Mouse (Mus musculus): ENCODE measurements around the gene Tssk3. TPM values are rescaled to one million over a fixed set of nuclear protein-coding genes. Genes with fewer than 3 reads are reported as not detected.

The Tssk3 gene
- total and polyA plus RNA-seq, 2 experiments from 2014 or later, result not detected

- no peak overlapping the region for H3K9ac ChIP-seq (replicated peaks; ENCODE audit: low read depth, low read length)
- no peak overlapping the region for H3K4me3 ChIP-seq (ENCODE audit: low read depth, low read length)
- no peaks in the 10 kb centered on the region for H3K27me3 ChIP-seq (ENCODE audit: control insufficient read depth, insufficient read depth, low read length)
- peak overlapping the region; percentile 40; the same call in 1 of the 2 replicates for H3K27ac ChIP-seq (ENCODE audit: low read depth)
- ATAC-seq (ENCODE audit: insufficient read depth, low read depth) (0 out of 2 replicates have a peak, but pooled peaks have one; percentile 8), DNase-seq (ENCODE audit: low spot score) (no peak)
- H3K4me2 ChIP-seq (ENCODE audit: low read depth, low read length), result no peak overlapping the region
- H3K4me1 ChIP-seq (ENCODE audit: control insufficient read depth, insufficient read depth), result peaks cover 12% of the 10 kb centered on the region; the same call in 1 of the 2 replicates
- no peak for TF ChIP-seq EP300 (IDR thresholded peaks at IDR 0.05; ENCODE audit: low read depth)
- TF ChIP-seq CTCF (IDR thresholded peaks at IDR 0.05; ENCODE audit: low read depth), result no peak
- no peaks in the 10 kb centered on the region for H3K9me3 ChIP-seq (replicated peaks; ENCODE audit: control insufficient read depth, low read length)
- 48% methylated on average over 11 of the region's 11 CpGs for WGBS
- H3K36me3 ChIP-seq (replicated peaks; ENCODE audit: control insufficient read depth, insufficient read depth, low read length), result no peaks in the 10 kb centered on the region
Observed at GRCm38 (mm10) chr4:129447778-129448563, 42.9 kb downstream of the Tssk3 start.

- DNase-seq (ENCODE audit: low spot score) (no peak), ATAC-seq (ENCODE audit: insufficient read depth, low read depth) (0 out of 2 replicates have a peak, but pooled peaks have one; percentile 24)
- no peaks in the 10 kb centered on the region for H3K36me3 ChIP-seq (replicated peaks; ENCODE audit: control insufficient read depth, insufficient read depth, low read length)
- no peak overlapping the region for H3K9ac ChIP-seq (replicated peaks; ENCODE audit: low read depth, low read length)
- peak overlapping the region; percentile 40; the same call in 1 of the 2 replicates for H3K27ac ChIP-seq (ENCODE audit: low read depth)
- H3K4me2 ChIP-seq (ENCODE audit: low read depth, low read length), result no peak overlapping the region
- H3K9me3 ChIP-seq (replicated peaks; ENCODE audit: control insufficient read depth, low read length), result no peaks in the 10 kb centered on the region
- WGBS, result 54% methylated on average over 8 of the region's 8 CpGs
- H3K27me3 ChIP-seq (ENCODE audit: control insufficient read depth, insufficient read depth, low read length), result no peaks in the 10 kb centered on the region
- TF ChIP-seq EP300 (IDR thresholded peaks at IDR 0.05; ENCODE audit: low read depth) (no peak), CTCF (IDR thresholded peaks at IDR 0.05; ENCODE audit: low read depth) (no peak)
- no peak overlapping the region for H3K4me3 ChIP-seq (ENCODE audit: low read depth, low read length)
- peaks cover 12% of the 10 kb centered on the region; the same call in 1 of the 2 replicates for H3K4me1 ChIP-seq (ENCODE audit: control insufficient read depth, insufficient read depth)
Observed at GRCm38 (mm10) chr4:129447360-129447759, 43.5 kb downstream of the Tssk3 start.

GRCm38 (mm10) chr4:129441145-129441544, 49.7 kb downstream of the Tssk3 start:
- no peak overlapping the region; the same call in 1 of the 2 replicates for H3K4me2 ChIP-seq (ENCODE audit: low read depth, low read length)
- WGBS, result 50% methylated on average over 6 of the region's 6 CpGs
- no peak for ATAC-seq (ENCODE audit: insufficient read depth, low read depth)

GRCm38 (mm10) chr4:129440340-129441063, 50.3 kb downstream of the Tssk3 start, which contains the start of gene Zbtb8b:
Gene Zbtb8b, minus strand, starts transcription at chr4:129440853.
- H3K9me3 ChIP-seq (replicated peaks; ENCODE audit: control insufficient read depth, low read length), result no peaks in the 10 kb centered on the region
- no peak for DNase-seq (ENCODE audit: low spot score)
- no peak within 1 kb of the TSS; the same call in 1 of the 2 replicates for H3K9ac ChIP-seq (replicated peaks; ENCODE audit: low read depth, low read length)
- H3K4me1 ChIP-seq (ENCODE audit: control insufficient read depth, insufficient read depth), result peaks cover 7% of the 10 kb centered on the region; the same call in 1 of the 2 replicates
- ATAC-seq (ENCODE audit: insufficient read depth, low read depth), result no peak
- no peak within 1 kb of the TSS for H3K27ac ChIP-seq (ENCODE audit: low read depth)
- 15% methylated on average over 33 of the region's 33 CpGs for WGBS
- peaks cover 25% of the 10 kb centered on the region for H3K27me3 ChIP-seq (ENCODE audit: control insufficient read depth, insufficient read depth, low read length)
- H3K4me3 ChIP-seq (ENCODE audit: low read depth, low read length), result peak within 1 kb of the TSS; percentile 35
- no peaks in the 10 kb centered on the region for H3K36me3 ChIP-seq (replicated peaks; ENCODE audit: control insufficient read depth, insufficient read depth, low read length)
- H3K4me2 ChIP-seq (ENCODE audit: low read depth, low read length), result peak within 1 kb of the TSS; percentile 56
- TF ChIP-seq CTCF (IDR thresholded peaks at IDR 0.05; ENCODE audit: low read depth) (no peak), EP300 (IDR thresholded peaks at IDR 0.05; ENCODE audit: low read depth) (no peak)

More at GRCm38 (mm10) chr4:129441145-129441544, 49.7 kb downstream of the Tssk3 start:
- Histone ChIP-seq H3K4me1 (ENCODE audit: control insufficient read depth, insufficient read depth) (peaks cover 7% of the 10 kb centered on the region; the same call in 1 of the 2 replicates), H3K9ac (replicated peaks; ENCODE audit: low read depth, low read length) (no peak overlapping the region), H3K4me3 (ENCODE audit: low read depth, low read length) (peak overlapping the region; percentile 35; the same call in 1 of the 2 replicates), H3K9me3 (replicated peaks; ENCODE audit: control insufficient read depth, low read length) (no peaks in the 10 kb centered on the region), H3K27me3 (ENCODE audit: control insufficient read depth, insufficient read depth, low read length) (peaks cover 25% of the 10 kb centered on the region), H3K27ac (ENCODE audit: low read depth) (no peak overlapping the region), H3K36me3 (replicated peaks; ENCODE audit: control insufficient read depth, insufficient read depth, low read length) (no peaks in the 10 kb centered on the region)
- TF ChIP-seq CTCF (IDR thresholded peaks at IDR 0.05; ENCODE audit: low read depth) (no peak), EP300 (IDR thresholded peaks at IDR 0.05; ENCODE audit: low read depth) (no peak)
- no peak for DNase-seq (ENCODE audit: low spot score)

Other genes starting within 250 kb of the Tssk3 start
- 7.8 and 9.0 TPM in 2 replicates for gene C77080, start 229.6 kb downstream of the Tssk3 start, total RNA-seq (2014; rRNA removed; ENCODE audit: low replicate concordance)
- 0.77 and 0.78 TPM in 2 replicates for gene C77080, start 229.6 kb downstream of the Tssk3 start, polyA plus RNA-seq (2015; fragmentation: Nextera tagmentation; extraction: Ambion mirVana)
- 1.4 and 1.9 TPM in 2 replicates for gene Sync, start 203.4 kb downstream of the Tssk3 start, total RNA-seq (2014; rRNA removed; ENCODE audit: low replicate concordance)
- 3.4 and 3.8 TPM in 2 replicates for gene Sync, start 203.4 kb downstream of the Tssk3 start, polyA plus RNA-seq (2015; fragmentation: Nextera tagmentation; extraction: Ambion mirVana)
- gene Rbbp4, start 155.7 kb downstream of the Tssk3 start, total RNA-seq (2014; rRNA removed; ENCODE audit: low replicate concordance), result 97.3 and 101 TPM in 2 replicates
- 221 and 222 TPM in 2 replicates for gene Rbbp4, start 155.7 kb downstream of the Tssk3 start, polyA plus RNA-seq (2015; fragmentation: Nextera tagmentation; extraction: Ambion mirVana)
- 13.5 and 20.8 TPM in 2 replicates for gene Zbtb8os, start 155.3 kb downstream of the Tssk3 start, total RNA-seq (2014; rRNA removed; ENCODE audit: low replicate concordance)
- 32.2 and 33.7 TPM in 2 replicates for gene Zbtb8os, start 155.3 kb downstream of the Tssk3 start, polyA plus RNA-seq (2015; fragmentation: Nextera tagmentation; extraction: Ambion mirVana)
- 14.0 and 15.4 TPM in 2 replicates for gene Zbtb8a, start 112.9 kb downstream of the Tssk3 start, total RNA-seq (2014; rRNA removed; ENCODE audit: low replicate concordance)
- gene Zbtb8a, start 112.9 kb downstream of the Tssk3 start, polyA plus RNA-seq (2015; fragmentation: Nextera tagmentation; extraction: Ambion mirVana), result 7.0 TPM in 2 replicates
- gene Zbtb8b, start 50.2 kb downstream of the Tssk3 start, total RNA-seq (2014; rRNA removed; ENCODE audit: low replicate concordance), result 1.9 and 3.6 TPM in 2 replicates
- 1.1 and 1.6 TPM in 2 replicates for gene Zbtb8b, start 50.2 kb downstream of the Tssk3 start, polyA plus RNA-seq (2015; fragmentation: Nextera tagmentation; extraction: Ambion mirVana)
- 46.3 and 58.4 TPM in 2 replicates for gene Bsdc1, start 29.4 kb downstream of the Tssk3 start, total RNA-seq (2014; rRNA removed; ENCODE audit: low replicate concordance)
- 18.7 and 20.1 TPM in 2 replicates for gene Bsdc1, start 29.4 kb downstream of the Tssk3 start, polyA plus RNA-seq (2015; fragmentation: Nextera tagmentation; extraction: Ambion mirVana)
- gene Fam229a, start 168 bp upstream of the Tssk3 start, total RNA-seq (2014; rRNA removed; ENCODE audit: low replicate concordance), result not detected in 2 replicates
- gene Fam229a, start 168 bp upstream of the Tssk3 start, polyA plus RNA-seq (2015; fragmentation: Nextera tagmentation; extraction: Ambion mirVana), result 0.22 and 0.52 TPM in 2 replicates
- 183 and 192 TPM in 2 replicates for gene Marcksl1, start 22.6 kb upstream of the Tssk3 start, total RNA-seq (2014; rRNA removed; ENCODE audit: low replicate concordance)
- 135 and 138 TPM in 2 replicates for gene Marcksl1, start 22.6 kb upstream of the Tssk3 start, polyA plus RNA-seq (2015; fragmentation: Nextera tagmentation; extraction: Ambion mirVana)
- 25.8 and 34.5 TPM in 2 replicates for gene Hdac1, start 51.7 kb upstream of the Tssk3 start, total RNA-seq (2014; rRNA removed; ENCODE audit: low replicate concordance)
- 73.6 and 77.9 TPM in 2 replicates for gene Hdac1, start 51.7 kb upstream of the Tssk3 start, polyA plus RNA-seq (2015; fragmentation: Nextera tagmentation; extraction: Ambion mirVana)
- gene Lck, start 82.6 kb upstream of the Tssk3 start, total RNA-seq (2014; rRNA removed; ENCODE audit: low replicate concordance), result 2.0 and 8.9 TPM in 2 replicates
- gene Lck, start 82.6 kb upstream of the Tssk3 start, polyA plus RNA-seq (2015; fragmentation: Nextera tagmentation; extraction: Ambion mirVana), result 0.71 and 0.99 TPM in 2 replicates
- 4.6 and 6.2 TPM in 2 replicates for gene Fam167b, start 87.5 kb upstream of the Tssk3 start, total RNA-seq (2014; rRNA removed; ENCODE audit: low replicate concordance)
- 6.1 and 6.2 TPM in 2 replicates for gene Fam167b, start 87.5 kb upstream of the Tssk3 start, polyA plus RNA-seq (2015; fragmentation: Nextera tagmentation; extraction: Ambion mirVana)
- 408 and 443 TPM in 2 replicates for gene Eif3i, start 109.6 kb upstream of the Tssk3 start, total RNA-seq (2014; rRNA removed; ENCODE audit: low replicate concordance)
- 169 and 172 TPM in 2 replicates for gene Eif3i, start 109.6 kb upstream of the Tssk3 start, polyA plus RNA-seq (2015; fragmentation: Nextera tagmentation; extraction: Ambion mirVana)
- gene Tmem234, start 109.6 kb upstream of the Tssk3 start, total RNA-seq (2014; rRNA removed; ENCODE audit: low replicate concordance), result 108 and 115 TPM in 2 replicates
- gene Tmem234, start 109.6 kb upstream of the Tssk3 start, polyA plus RNA-seq (2015; fragmentation: Nextera tagmentation; extraction: Ambion mirVana), result 150 and 161 TPM in 2 replicates
- 9.8 TPM in 1 of 2 replicates, not detected in the other for gene Dcdc2b, start 123.2 kb upstream of the Tssk3 start, total RNA-seq (2014; rRNA removed; ENCODE audit: low replicate concordance)
- gene Dcdc2b, start 123.2 kb upstream of the Tssk3 start, polyA plus RNA-seq (2015; fragmentation: Nextera tagmentation; extraction: Ambion mirVana), result 1.5 and 1.9 TPM in 2 replicates
- gene Iqcc, start 128.1 kb upstream of the Tssk3 start, total RNA-seq (2014; rRNA removed; ENCODE audit: low replicate concordance), result 6.3 TPM in 2 replicates
- gene Iqcc, start 128.1 kb upstream of the Tssk3 start, polyA plus RNA-seq (2015; fragmentation: Nextera tagmentation; extraction: Ambion mirVana), result 23.0 and 26.3 TPM in 2 replicates
- gene Ccdc28b, start 132.9 kb upstream of the Tssk3 start, total RNA-seq (2014; rRNA removed; ENCODE audit: low replicate concordance), result 41.9 and 55.1 TPM in 2 replicates
- 58.0 and 58.6 TPM in 2 replicates for gene Ccdc28b, start 132.9 kb upstream of the Tssk3 start, polyA plus RNA-seq (2015; fragmentation: Nextera tagmentation; extraction: Ambion mirVana)
- 28.3 and 28.5 TPM in 2 replicates for gene Txlna, start 150.0 kb upstream of the Tssk3 start, total RNA-seq (2014; rRNA removed; ENCODE audit: low replicate concordance)
- 22.7 and 23.2 TPM in 2 replicates for gene Txlna, start 150.0 kb upstream of the Tssk3 start, polyA plus RNA-seq (2015; fragmentation: Nextera tagmentation; extraction: Ambion mirVana)
- 48.8 and 52.3 TPM in 2 replicates for gene Kpna6, start 181.7 kb upstream of the Tssk3 start, total RNA-seq (2014; rRNA removed; ENCODE audit: low replicate concordance)
- 9.3 and 10.4 TPM in 2 replicates for gene Kpna6, start 181.7 kb upstream of the Tssk3 start, polyA plus RNA-seq (2015; fragmentation: Nextera tagmentation; extraction: Ambion mirVana)
- 3.6 and 11.8 TPM in 2 replicates for gene Tmem39b, start 205.8 kb upstream of the Tssk3 start, total RNA-seq (2014; rRNA removed; ENCODE audit: low replicate concordance)
- gene Tmem39b, start 205.8 kb upstream of the Tssk3 start, polyA plus RNA-seq (2015; fragmentation: Nextera tagmentation; extraction: Ambion mirVana), result 3.9 and 4.1 TPM in 2 replicates